Mouse (Mus musculus) megakaryocyte, adult 5-6 weeks (primary cell): ENCODE data around the gene Arhgap5. TPM values are rescaled to one million over a fixed set of nuclear protein-coding genes. Genes with fewer than 3 reads are reported as not detected.
A peak's percentile ranks its signal among the peaks of the same experiment; 100 is the strongest.

Experiments used
- ATAC-seq: 2 replicates; pipeline ENCODE4 v1.8.0; 2016; ENCODE audit warnings: mild to moderate bottlenecking, inconsistent platforms; ENCODE audit not compliant: poor library complexity, severe bottlenecking
- total RNA-seq, 2 experiments: library from RNA; stranded (forward) in 1 of 2; stranded (reverse) in 1 of 2; fragments of 153-499, 151-499 nt in 1 of 2; fragments of 221-1000, 200-1000 nt in 1 of 2; gene quantifications; 2 replicates each; pipeline versions ENCODE4 v1.2.3 to v1.2.4; 2015 to 2017

The Arhgap5 gene
- total RNA-seq (2015) (10.6 and 12.8 TPM in 2 replicates), total RNA-seq (2017) (14.8 and 15.7 TPM in 2 replicates)

- peak; percentile 49 for ATAC-seq
Observed at GRCm38 (mm10) chr12:52503456-52504320, at the start of gene Arhgap5. TSS of gene Arhgap5 (plus strand) at chr12:52503972.

DNA sequence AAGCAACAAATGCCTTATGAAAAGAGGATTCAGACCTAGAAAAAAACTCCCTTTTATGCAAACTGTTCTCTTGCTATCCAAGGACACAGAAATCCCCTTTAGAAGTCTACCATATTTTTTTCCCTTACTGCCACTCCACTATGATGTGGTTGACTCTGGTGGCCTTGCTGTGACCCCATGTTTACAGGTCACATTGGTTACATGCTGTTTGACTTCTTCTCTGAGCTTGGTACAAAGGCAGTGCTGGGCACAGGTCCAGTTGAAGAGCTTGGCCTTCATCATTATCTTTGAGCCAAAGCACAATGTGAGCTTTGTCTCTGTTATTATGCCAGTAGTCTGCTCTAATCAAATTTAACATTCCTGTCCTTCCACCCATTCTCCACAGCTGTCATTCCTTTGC, 39.2 kb upstream of the Arhgap5 start:
- no peak for ATAC-seq

DNA sequence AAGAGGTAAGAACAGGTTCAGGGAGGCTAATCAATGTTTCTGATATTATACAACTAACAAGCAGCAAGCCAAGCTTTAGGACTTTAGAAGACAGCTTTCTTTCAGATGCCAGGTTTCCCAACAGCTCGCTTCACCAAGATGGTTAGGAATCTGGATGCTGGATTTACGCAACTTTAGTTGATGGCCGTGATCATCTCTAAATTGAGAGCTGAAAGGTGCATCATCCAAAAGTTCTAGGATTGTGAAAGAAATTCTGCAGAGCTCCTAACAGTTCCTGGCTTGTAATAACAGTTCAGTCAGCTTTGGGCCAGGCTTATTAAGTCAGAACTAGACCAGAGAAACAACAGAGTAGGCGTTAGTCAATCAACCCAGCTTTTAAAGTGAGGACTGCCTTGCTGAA, 32.2 kb upstream of the Arhgap5 start:
- ATAC-seq = no peak

GRCm38 (mm10) chr12:52473988-52474968, 29.5 kb upstream of the Arhgap5 start:
- ATAC-seq = peak; percentile 40; the same call in 1 of the 2 replicates

- no peak for ATAC-seq
Observed at GRCm38 (mm10) chr12:52476036-52476435, 27.7 kb upstream of the Arhgap5 start.

GRCm38 (mm10) chr12:52478611-52479010, 25.2 kb upstream of the Arhgap5 start:
- ATAC-seq = no peak

- ATAC-seq = no peak
Observed at GRCm38 (mm10) chr12:52479323-52479722, 24.4 kb upstream of the Arhgap5 start.

DNA sequence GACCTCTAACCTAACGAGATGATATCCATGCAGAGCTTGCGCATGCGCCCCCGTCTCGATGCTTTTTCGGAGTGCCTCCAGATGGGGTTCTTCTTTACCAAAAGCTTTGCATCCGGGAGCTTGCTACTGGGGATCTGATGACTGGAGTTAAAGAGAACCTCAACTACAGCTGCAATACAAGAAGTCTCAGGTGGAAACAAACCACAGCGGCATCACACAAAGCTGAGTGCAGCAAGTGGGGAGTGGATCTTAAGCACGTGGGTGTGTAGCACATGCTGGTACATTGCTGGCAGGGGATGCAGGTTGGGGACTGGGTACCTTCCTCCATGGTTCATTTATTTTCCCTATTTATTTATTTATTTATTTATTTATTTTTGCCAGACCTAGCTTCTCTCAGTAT, 22.9 kb upstream of the Arhgap5 start:
- no peak for ATAC-seq

- no peak for ATAC-seq
Observed at GRCm38 (mm10) chr12:52481969-52482550, 21.7 kb upstream of the Arhgap5 start.

DNA sequence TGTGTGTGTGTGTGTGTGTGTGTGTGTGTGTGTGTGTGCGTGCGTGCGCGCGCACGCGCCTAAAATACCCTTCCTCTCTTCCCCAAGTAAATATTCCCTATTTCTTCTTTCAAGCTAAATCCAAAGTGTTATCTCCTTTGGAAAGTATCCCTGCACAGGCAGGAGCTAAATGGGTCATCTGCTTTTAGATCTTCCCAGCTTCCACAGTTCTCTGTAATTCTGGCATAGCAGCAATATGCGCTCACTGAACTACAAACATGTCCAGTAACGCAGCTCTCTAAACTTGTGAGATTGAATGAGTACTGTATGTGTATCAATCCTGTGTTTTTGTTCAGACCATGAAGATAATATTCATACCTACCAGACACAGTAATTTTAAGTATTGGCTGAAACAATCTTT, 20.6 kb upstream of the Arhgap5 start:
- no peak for ATAC-seq

DNA sequence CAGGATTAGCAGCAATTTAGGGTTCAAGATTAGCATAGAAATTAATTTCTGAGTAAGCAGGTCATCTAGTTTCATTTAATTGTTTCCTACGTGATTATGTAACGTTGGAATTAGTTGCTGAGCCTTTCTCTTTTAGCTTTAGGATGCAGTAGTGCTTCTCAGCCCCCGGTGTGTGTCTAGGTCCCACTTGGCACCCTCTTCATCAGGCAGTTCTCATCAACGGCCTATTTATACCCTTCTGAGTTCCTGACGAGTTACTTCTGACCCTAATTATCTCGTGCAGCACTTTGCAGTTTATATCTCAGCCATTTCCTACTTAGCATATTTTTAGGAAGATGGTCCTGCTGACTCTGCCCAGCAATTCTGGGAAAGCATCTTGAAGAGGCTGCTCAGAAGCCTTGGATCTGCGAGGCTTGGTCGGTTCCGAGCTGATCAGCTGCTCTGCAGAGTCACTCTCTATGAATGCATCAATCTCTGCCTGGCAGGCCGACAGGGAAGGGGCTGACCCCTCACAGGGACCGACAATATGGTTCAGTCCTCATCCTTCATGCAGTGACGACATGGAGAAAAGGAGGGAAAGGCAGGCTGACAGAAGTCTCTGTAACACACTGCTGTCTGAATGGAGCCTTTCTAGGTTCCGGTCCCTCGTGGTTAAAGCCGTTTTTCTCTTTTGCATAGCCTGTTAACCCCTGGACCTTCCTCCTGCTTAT, 15.4 kb upstream of the Arhgap5 start:
- no peak for ATAC-seq

GRCm38 (mm10) chr12:52493281-52493681, 10.5 kb upstream of the Arhgap5 start:
- ATAC-seq = no peak

- no peak for ATAC-seq
Observed at GRCm38 (mm10) chr12:52497209-52497608, 6.6 kb upstream of the Arhgap5 start.

GRCm38 (mm10) chr12:52500915-52501833, 2.6 kb upstream of the Arhgap5 start:
- ATAC-seq = peak; percentile 34; the same call in 1 of the 2 replicates

DNA sequence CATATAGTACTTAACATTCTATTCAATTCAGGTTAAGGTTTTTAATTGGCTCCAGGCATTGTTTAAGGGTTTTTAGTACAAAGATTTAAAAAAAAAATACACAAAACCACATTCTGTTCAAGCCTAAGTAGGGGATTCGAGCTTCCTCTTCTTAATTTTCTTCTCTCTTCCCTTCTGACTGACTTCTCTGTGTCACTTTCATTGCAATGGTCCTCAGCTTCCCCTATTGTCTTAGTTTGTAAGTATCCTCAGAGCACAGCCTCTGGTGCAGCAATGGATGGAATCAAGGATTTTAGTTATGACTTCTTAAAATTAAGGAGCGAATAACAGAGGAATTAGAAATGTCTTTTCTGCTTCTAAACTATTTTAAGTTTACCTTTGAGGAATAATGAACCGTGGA, 1.6 kb upstream of the Arhgap5 start:
- ATAC-seq = peak; percentile 45

- peak; percentile 14 for ATAC-seq
Observed at GRCm38 (mm10) chr12:52503131-52503455, 679 bp upstream of the Arhgap5 start.

DNA sequence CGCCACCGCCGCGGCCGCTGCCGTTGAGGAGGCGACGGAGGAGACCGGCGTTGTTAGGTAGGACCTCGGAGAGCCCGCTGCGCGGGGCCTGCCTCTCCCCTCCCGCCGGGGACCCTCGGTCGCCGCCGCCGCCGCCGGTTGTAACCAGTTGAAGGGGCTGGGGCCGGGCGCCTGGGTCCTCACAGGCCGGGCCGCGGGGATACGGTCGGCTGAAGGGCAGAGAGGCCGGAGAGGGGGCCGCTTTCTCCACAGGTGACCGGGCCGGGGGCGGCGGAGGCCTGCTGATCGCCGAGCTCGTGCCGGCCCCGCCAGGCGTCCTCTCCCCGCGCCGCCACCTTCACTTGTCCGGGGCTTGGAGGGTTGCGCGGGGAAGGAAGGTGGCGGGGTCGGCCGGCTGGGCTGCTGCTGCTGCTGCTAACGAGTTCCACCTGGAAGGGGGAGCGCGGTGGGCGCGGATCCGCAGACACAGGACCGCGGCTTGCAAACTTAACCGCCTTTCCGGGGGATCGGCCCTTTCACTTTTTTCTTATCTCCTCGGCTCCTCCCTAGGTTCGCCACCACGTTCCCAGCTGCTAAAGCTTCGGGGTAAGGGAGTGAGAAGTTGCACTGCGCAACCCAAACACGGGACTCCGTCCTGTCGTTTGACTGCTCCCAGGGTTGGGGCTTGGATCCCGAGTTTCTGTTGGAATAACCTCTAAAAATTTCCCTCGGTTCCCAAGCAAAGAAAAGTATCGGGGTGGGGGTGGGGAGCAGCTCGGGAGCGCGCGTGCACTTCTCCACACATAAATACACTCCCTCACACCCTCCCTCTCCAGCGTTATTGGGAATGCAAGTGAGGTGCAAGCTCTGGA, 784 bp downstream of the Arhgap5 start:
- peak; percentile 21 for ATAC-seq

GRCm38 (mm10) chr12:52524699-52525098, 20.9 kb downstream of the Arhgap5 start:
- no peak; the same call in 1 of the 2 replicates for ATAC-seq
